Mouse (Mus musculus) frontal cortex, postnatal 25 days (tissue): ENCODE measurements at regions not wholly inside any gene's neighbourhood (a gene's known extent, or its start where the extent isn't known, plus 50 kb on each side); places are given as distances from the start of the nearest gene placed in this dataset.
"Not testable (repeated sequence)": the region's sequence is repeated elsewhere in the genome, so short reads cannot be mapped to it uniquely, and the experiment has no call there.

ENCODE experiments used
- DNase-seq, 2 experiments: peaks; one replicate each; pipeline ENCODE4 v3.0.0; 2022; ENCODE audit warnings: low spot score in 2 of 2

- DNase-seq = no peak
Measured at GRCm38 (mm10) chr12:104637046-104638032, 114.4 kb downstream of the Dicer1 start.

GRCm38 (mm10) chr12:104636474-104636873, 115.3 kb downstream of the Dicer1 start:
- no peak for DNase-seq

- no peak for DNase-seq
Measured at GRCm38 (mm10) chr12:104634818-104635217, 116.9 kb downstream of the Dicer1 start.

DNA sequence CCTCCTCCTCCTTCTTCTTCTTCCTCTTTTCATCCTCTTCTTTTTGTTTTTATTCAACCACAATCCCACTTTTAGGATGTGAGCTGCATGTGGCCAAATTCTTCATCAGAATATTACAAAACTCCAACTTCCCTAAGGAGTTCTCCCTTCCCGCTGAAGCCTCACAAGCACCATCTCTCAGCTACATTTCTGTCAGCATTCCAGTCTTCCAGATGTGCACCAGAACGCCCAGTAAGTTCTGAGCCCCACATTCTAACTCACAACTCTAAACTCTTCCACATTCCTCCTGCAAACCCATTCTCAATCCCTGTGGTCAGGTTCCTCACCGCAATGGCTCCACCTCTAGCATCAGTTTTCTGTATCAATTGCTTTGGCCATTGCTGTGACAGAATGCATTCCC, 121.2 kb downstream of the Dicer1 start:
- DNase-seq = no peak

GRCm38 (mm10) chr12:104629449-104629848, 122.3 kb downstream of the Dicer1 start:
- no peak for DNase-seq

GRCm38 (mm10) chr12:104626054-104626453, 125.7 kb downstream of the Dicer1 start:
- no peak for DNase-seq

GRCm38 (mm10) chr12:104623896-104624685, 127.7 kb downstream of the Dicer1 start:
- DNase-seq = no peak

- DNase-seq = peak; percentile 44 to 57
Measured at GRCm38 (mm10) chr12:104617111-104617725, 134.5 kb downstream of the Dicer1 start.

- no peak for DNase-seq
Measured at GRCm38 (mm10) chr12:104614240-104614639, 137.5 kb downstream of the Dicer1 start.

- no peak for DNase-seq
Measured at GRCm38 (mm10) chr12:104609767-104610166, 136.6 kb upstream of the Gsc start.

- DNase-seq = not testable (repeated sequence)
Measured at GRCm38 (mm10) chr12:104608956-104609355, 135.8 kb upstream of the Gsc start.

DNA sequence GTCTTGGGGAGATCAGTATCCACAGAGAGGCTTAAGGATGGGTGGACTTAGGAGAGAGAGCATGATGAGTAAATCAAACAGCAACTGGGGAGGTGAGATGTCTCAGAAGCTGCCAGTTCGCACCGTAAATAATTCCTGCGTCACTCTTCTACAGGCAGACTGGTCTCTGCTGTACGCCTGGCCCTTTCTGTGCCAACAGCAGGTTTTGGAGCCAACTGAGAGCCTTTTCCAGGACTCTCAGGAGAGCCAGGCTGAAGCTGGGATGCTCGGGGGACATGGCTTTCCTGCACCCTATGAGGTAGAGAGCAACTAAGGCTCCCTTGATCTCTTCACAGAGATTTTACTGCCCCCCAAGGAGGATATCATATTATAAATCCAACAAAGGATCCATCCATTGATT, 134.3 kb upstream of the Gsc start:
- DNase-seq = no peak

DNA sequence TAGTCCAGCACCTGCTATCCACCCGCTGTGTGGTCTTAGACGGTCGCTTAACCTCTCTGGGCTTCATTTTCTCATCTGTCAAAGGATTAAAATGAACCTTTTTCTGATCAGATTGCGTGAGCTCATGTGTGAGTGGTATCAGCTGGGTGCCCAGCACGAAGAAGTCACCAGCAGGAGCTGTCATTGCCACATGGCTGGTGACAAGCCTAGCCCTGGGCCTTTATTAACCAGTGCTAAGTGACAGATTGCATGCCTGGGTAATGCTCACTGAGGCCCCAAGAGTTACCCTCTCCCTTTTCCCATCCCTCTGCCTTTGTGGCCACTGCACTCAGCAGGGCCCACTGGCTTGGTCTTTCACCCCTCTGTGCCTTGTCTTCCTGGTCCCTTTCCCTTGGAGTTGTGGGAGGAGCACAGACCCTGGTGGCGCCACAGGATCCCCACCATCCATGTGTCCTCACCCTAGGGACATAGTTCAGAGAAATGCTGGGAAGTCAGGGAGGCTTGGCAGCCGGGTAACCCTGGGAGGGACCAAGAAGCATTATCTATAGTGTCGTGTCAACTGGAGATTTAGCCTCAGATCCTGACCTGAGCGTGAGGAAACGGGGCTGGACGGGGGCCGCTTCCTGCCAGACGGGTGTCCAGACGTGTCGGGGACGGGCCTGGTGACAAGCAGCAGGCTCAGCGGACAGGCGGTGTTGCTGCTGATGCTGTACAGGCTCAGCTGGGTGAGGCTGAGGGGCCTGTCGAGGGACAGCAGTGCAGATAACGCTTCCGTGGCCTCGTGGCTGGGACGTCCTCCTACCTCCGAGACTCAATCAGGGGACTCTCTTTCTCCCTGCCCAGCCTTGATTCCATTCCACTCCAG, 132.6 kb upstream of the Gsc start:
- DNase-seq = no peak

GRCm38 (mm10) chr12:104598056-104598455, 124.9 kb upstream of the Gsc start:
- no peak for DNase-seq

- DNase-seq = peak in 1 of 2 experiments; percentile 15
Measured at GRCm38 (mm10) chr12:104593526-104594155, 120.5 kb upstream of the Gsc start.

GRCm38 (mm10) chr12:104592791-104593525, 119.8 kb upstream of the Gsc start:
- DNase-seq = no peak

DNA sequence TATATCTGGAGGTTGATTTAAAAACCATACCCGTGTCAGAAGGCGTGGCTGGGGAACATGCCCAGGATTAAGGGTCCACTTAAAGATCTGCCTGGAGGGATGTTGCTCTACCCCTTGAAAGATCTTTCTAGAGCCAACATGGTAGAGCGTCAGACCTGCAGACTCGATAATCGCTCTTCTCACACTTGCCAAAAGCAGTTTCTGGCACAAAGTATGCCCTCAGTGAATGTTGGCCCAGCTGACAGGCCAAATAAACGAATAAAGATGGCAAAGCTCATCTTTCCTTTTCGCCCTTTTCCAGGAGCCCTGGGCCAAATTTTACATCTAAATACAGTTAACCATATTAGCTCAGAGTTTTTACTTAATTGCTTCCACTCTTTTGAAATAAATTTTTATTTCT, 118.4 kb upstream of the Gsc start:
- DNase-seq = no peak

- DNase-seq = no peak
Measured at GRCm38 (mm10) chr12:104590291-104590690, 117.2 kb upstream of the Gsc start.

GRCm38 (mm10) chr12:104584408-104584807, 111.3 kb upstream of the Gsc start:
- no peak for DNase-seq

- no peak for DNase-seq
Measured at GRCm38 (mm10) chr12:104580796-104581195, 107.7 kb upstream of the Gsc start.
